Mouse (Mus musculus) embryo, embryonic 11 days (tissue): ENCODE measurements around the gene Opa1.

Experiments used
- DNase-seq: peaks from one replicate; pipeline ENCODE4 v3.0.0-alpha.2; 2015

The Opa1 gene

GRCm38 (mm10) chr16:29656901-29657300, 77.8 kb downstream of the Opa1 start:
- peak; percentile 38 for DNase-seq

DNA sequence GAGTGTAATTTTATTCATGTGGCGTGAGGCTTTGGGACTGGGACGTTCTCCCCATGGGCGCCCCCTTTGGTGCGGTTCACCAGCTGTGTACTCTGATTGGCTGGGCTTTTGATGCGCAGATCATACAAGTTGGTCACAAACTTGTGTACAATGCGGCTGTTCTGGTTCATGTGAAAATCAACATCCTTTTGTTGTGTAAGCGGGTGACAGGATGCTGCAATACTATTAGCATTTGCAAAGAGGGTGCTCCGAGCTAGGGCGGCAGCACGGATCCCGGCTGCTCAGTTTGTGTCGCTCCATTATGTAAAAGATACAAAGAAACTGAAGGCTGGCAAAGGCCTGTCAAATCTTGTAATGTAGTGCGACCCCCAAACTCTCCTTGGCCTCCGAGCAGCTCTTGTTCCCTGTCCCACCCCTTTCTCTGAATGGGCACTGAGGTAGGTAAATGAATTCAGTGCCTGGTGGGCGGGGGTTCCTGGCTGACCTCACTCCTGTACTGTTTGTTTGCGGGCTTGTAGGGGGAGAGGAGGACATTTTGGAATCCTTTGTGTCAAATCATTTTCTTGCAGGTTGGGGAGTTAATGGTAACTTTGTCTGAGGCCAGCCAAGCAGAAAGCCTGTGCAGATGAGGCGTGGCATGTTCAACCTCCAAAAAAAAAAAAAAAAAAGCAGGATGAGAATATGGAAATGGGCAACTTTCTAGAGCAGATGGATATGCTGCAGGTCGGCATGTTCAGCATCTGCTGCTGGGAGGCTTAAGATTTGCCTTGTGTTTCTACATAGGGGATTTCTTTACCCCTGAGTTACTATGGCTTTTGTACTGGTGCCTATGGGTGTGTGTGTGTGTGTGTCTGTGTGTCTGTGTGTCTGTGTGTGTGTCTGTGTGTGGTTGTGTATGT, 78.8 kb downstream of the Opa1 start:
- peak; percentile 80 for DNase-seq

DNA sequence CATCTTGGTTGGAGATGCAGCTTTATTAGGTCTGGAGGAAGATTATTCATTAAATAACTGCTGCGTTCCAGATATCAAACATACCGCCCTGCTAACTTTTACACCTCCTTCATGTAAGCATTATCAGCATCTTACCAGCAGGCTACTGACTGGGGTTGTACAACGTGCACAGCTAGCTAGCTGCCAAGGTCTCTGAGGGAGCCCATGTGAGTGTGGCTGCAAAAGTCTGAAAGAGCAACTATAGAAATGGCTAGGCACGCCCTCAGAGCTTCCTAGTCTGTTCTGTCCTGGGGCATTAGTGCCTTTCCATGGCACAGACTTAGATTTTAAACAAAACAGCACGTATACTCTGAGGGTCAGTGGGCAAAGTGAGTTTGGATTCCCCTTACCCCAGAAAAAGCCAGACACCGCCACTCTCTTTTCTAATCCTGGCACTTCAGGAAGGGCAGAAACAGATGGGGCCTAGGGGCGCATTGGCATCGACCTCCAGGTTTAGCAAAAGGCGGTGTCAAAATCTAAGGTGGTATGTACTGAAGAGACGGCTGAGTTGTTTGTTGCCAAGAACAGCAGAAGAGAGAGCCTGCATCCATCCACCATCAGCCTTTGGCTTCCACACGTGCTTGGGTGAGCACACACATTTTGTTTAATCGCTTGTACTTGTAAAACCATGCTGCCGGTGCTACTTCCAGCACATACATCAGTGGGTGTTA, 80.1 kb downstream of the Opa1 start:
- no peak for DNase-seq

GRCm38 (mm10) chr16:29663042-29663758, 84.1 kb downstream of the Opa1 start:
- no peak for DNase-seq

DNA sequence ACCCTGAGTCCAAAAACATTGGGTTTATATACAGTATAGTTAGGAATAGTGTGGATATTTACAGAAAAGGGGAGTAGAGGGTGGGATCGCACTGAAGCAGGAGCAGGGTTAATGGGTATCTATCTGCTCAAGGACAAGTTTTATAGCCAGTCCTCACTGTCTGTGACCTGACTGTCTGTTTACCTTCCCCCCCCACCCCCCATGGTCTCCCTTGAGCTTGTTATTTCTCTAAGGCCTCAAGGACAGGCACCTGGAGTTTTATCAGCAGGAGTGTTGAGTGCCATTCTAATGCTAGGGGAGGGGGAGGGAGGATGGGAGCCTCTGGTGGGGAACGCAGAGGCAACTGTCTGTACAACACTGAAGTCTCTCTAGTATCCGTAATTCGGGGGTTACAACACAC, 85.3 kb downstream of the Opa1 start:
- no peak for DNase-seq

DNA sequence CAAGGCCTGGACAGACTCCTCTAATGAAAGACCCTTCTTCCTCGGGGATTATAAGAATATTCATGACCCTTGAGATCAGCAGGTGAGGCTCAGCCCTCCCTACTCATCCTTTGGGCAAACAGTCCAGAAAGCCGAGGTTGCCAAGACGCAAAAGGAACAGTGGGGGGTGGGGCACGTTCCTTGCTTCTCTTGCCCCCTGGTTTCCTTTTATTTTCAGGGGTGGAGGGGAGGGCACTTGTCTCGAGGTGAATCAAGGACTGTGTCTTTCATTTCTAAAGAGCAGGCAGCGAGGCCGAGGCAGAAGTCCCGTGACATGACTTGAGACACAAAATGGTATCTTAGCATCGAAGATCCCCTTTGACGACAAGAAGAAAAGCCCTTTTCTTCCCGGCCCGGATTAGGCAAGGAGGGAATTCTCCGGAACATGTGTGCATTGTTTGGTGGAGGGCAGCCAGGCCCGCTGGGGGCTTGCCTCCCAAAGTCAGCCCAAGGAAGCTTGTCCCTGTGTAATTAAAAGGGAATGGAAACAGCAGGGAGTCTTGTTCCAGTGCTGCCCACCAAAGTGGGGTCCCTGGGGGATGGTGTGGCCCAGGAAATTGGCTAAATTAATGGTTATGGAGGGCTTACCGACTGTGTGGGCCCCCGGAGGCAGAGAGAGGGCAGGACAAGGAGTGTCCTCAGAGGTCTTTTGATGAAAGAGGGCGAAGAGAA, 88.0 kb downstream of the Opa1 start:
- DNase-seq, result peak; percentile 63

GRCm38 (mm10) chr16:29667702-29668061, 88.5 kb downstream of the Opa1 start:
- DNase-seq, result peak; percentile 59

DNA sequence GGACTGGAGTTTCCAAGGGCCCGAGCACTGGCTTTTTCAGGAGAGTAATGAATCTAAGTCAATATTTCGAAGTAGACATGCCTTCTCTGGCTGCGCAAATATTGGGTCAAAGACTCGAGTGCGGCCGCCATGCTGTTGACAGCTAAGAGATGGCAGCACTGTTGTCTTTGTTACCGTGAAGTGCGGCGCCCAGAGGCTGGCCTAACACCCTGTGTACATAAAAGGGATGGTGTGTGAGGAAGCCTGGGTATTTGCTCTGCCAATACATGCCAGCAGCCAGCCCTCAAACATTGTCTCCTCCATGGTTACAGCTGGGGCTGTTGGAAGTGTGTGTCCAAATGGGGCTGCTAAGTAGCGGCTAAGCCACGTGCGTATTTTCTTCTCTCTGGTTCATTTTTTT, 89.3 kb downstream of the Opa1 start:
- DNase-seq, result peak; percentile 31

DNA sequence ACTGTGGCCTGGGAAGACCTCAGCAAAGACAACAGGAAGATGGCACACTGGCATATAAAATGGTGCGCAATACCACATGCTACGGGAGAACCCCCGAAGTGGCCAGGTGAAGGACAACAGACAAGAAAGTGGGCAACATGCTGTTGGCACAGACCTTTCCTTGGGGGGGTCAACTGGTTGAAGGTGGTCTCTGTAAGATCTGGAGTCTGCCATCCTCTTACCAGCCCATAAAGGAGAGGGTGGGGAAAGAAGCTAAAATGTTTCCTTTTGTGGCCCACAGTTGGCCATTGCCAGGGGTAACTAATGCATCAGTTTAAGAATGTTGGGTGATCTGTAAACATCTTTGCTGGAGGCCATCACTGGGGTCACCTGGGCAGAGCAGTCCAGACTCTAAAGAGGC, 91.7 kb downstream of the Opa1 start:
- DNase-seq, result no peak

DNA sequence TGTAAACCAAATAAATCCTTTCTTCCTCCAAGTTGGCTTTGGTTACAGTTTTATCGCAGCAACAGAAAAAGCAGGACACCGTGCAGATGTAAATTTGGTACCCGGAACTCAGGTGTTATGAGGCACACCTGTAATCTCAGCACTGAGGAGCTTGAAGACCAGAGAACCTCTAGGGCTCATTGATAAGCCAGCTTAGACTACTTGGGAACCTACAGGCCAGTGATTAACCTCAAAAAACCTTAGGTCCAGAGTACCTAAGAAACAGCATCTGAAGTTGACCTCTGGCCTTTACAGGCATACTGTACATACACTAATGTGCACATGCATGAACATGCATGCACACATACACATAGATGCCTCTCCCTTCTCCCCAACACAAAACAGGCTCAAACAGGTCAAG, 94.1 kb downstream of the Opa1 start:
- DNase-seq, result no peak

DNA sequence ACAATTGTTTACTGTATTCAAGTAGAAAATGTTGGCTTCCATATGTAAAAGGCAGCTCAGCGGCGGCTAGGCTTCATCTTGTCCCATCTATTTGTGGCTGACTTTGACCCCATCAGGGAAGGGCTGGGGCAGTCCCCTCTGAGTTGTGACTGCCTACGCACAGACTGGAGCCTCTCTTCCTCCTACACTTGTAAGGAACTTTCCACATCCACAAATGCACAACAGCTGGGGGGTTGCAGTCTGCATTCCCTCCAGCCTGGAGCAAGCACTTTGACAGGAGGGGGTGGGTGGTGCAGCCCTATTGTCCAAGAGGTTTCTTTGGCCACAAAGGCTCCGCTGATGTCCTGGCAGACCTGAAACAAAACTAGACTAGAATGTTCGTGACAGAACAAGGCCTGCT, 100.5 kb downstream of the Opa1 start:
- DNase-seq, result no peak

- DNase-seq, result no peak
These were observed 101.5 kb downstream of the Opa1 start for GRCm38 (mm10) chr16:29680548-29681175.

- DNase-seq, result peak; percentile 73
These were observed 103.7 kb downstream of the Opa1 start for GRCm38 (mm10) chr16:29682555-29683431.

DNA sequence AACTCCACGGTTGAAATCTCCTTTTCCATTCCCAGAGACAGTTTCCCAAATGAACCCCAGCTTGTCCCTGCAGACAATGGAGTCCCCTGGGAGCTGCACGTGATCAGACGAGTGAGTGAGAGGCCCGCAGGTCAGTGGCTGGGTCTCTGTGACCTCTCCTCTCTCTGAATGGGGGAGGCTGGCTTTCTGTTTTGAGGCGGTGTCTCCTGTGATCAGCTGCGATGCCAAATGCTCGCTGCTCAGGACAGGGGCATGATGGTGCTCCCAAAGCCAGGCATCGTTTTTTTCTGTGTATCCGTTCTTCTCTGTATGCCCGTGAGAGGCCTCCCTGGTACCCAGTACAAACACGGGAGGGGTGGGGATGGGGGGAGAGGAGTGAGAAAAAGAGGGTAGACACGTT, 104.4 kb downstream of the Opa1 start:
- DNase-seq, result peak; percentile 90

DNA sequence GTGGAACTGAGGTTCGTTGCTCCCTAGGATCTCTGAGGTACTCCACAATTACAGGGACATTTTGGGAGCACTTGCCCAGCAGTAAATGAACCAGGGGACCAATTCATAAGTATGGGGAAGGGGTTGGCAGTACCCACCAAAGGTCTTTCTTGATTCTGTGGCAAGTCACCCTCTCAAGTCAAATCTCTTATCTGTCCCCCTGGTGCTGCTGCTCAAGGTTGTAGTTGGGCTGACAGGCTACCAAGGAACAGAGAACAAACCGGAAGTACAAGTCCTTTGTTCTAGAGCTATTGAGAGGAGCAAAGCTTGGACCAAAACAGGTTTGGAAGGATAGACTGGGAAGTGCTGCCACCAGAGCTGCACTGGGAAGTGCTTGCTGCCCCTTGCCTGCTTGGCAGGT, 105.0 kb downstream of the Opa1 start:
- no peak for DNase-seq

- no peak for DNase-seq
These were observed 105.5 kb downstream of the Opa1 start for GRCm38 (mm10) chr16:29684641-29685040.

GRCm38 (mm10) chr16:29686141-29686540, 107.0 kb downstream of the Opa1 start:
- DNase-seq, result no peak

DNA sequence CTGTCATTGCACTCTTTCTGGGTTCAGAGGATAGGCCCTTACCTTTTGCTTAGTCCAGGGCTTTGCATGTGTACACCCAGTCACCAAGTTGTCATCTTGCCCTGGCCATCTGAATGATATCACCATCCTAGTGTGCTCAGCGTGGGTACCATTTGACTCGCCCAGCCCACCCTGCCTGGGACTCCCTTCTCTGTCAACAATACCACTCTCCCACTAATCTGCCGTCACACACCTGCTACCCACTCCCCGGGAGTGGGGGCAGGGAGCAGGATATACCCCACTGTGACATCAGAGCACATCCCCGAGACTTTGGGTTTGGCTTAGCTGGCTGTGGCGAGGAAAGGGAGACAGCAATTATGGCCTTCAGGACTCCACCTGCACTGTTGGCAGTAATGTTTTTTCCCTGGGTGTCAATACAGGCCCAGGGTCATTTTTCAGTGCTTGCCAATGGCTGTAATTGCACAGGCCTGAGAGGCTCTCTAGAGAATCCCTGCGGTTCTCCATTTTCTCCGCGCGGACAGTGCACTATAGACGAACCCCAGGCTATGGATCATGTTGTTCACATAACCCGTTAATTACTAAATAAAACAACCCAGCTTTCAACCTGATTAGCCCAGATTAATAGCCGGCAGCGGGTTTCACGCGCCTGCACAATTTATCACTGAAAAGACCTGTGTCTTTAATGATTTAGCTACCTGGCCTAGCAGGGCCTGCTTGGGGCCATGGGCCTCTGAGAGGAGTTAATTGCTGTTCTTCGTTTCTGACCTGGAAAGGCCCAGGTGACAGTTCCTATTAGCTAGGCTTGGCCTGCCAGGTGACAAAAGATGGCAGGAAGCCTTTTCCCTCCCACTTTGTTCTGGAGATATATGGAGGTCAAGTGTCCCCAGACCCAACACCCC, 109.1 kb downstream of the Opa1 start:
- DNase-seq, result peak; percentile 36

- DNase-seq, result no peak
These were observed 110.2 kb downstream of the Opa1 start for GRCm38 (mm10) chr16:29689187-29689819.
